Mouse (Mus musculus): ENCODE measurements around the gene Crim1.

DNA sequence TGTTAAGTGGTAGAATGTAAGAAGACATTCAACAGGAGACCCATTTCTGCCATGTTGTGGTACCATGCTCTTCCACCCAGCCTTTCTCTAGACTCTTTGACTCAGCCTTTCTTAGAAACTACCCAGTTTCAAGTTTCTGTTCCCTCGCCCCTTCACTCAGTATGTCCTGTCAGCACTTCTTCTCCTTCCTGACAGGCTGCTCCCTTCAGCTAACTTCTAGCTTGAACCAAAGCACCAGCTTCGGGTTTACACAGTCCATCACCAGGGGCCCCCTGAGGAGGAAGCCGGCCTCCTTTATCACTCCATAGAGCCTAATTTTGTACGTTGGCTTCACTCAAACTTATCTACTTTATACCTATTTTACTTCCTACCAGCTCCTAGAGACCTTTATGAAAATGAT lies 219.2 kb downstream of the Crim1 start:
- no peak for TF ChIP-seq GATA1 (IDR thresholded peaks at IDR 0.05; ENCODE audit: borderline replicate concordance, low read length)
- no peak for TF ChIP-seq FLI1 (IDR thresholded peaks at IDR 0.05; ENCODE audit: low read length)
